Mouse (Mus musculus): ENCODE data around the gene Art2b.

DNA sequence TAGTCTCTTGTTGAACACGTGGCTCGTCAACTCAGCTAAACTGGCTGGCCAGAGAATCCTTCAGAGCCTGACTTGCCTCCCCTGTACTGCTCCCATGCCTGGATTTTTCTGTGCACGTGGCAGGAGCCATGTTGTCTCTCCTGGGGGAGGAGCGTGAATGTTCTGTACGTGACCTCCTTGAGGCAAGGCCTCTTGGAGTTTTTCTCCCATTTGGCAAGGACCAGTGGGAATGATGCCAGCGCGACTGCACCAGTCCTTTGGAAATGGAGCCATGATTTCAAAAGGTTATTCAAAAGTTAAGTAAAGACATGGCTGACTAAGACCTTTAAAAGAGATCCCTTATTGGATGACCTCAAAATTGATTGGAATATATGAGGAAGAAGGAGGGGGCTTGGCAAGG, 30.0 kb upstream of the Art2b start:
- TF ChIP-seq POLR2A (IDR thresholded peaks at IDR 0.05; ENCODE audit: low read depth, low read length), result no peak
- no peak for TF ChIP-seq CTCF (IDR thresholded peaks at IDR 0.05; ENCODE audit: borderline replicate concordance, insufficient read depth, low read length)

All from embryonic fibroblast, embryonic 13.5 days (primary cell).